Mouse (Mus musculus) midbrain, embryonic 13.5 days (tissue): Measurements from ENCODE around the gene Zfp148. TPM values are rescaled to one million over a fixed set of nuclear protein-coding genes. Genes with fewer than 3 reads are reported as not detected.

Experiments used
- ATAC-seq: fragments of 200-750 bp; cut with Nextera tagmentation; 2 replicates; pipeline ENCODE4 v1.8.0; 2017; ENCODE audit warnings: mild to moderate bottlenecking, moderate TSS enrichment, moderate library complexity
- H3K27ac ChIP-seq: fragments of 300-500 bp; sonication (generic); 2 replicates; pipeline ENCODE4 v1.5.1; 2015; ENCODE audit warnings: inconsistent platforms, mild to moderate bottlenecking, moderate library complexity
- H3K27me3 ChIP-seq: fragments of 300-500 bp; sonication (generic); 2 replicates; pipeline ENCODE4 v1.6.1; 2015; ENCODE audit warnings: mild to moderate bottlenecking, inconsistent platforms
- H3K36me3 ChIP-seq: fragments of 300-500 bp; sonication (generic); 2 replicates; pipeline ENCODE4 v1.6.1; 2015; ENCODE audit warnings: mild to moderate bottlenecking, inconsistent platforms
- H3K4me1 ChIP-seq: fragments of 300-500 bp; sonication (generic); replicated peaks from 2 replicates; pipeline ENCODE4 v1.6.1; 2015; ENCODE audit warnings: inconsistent platforms
- H3K4me2 ChIP-seq: fragments of 300-500 bp; sonication (generic); replicated peaks from 2 replicates; pipeline ENCODE4 v1.6.1; 2015; ENCODE audit warnings: moderate library complexity, mild to moderate bottlenecking, inconsistent platforms
- H3K4me3 ChIP-seq: fragments of 300-500 bp; sonication (generic); replicated peaks from 2 replicates; pipeline ENCODE4 v1.5.1; 2015; ENCODE audit warnings: mild to moderate bottlenecking, inconsistent platforms
- H3K9ac ChIP-seq: fragments of 300-500 bp; sonication (generic); replicated peaks from 2 replicates; pipeline ENCODE4 v1.6.1; 2015; ENCODE audit warnings: mild to moderate bottlenecking, inconsistent platforms
- H3K9me3 ChIP-seq: fragments of 300-500 bp; sonication (generic); 2 replicates; pipeline ENCODE4 v1.6.1; 2016; ENCODE audit warnings: mild to moderate bottlenecking, inconsistent platforms
- WGBS: fragments of 180-500 bp; shearing (Covaris S2); methylation state at CpG from one replicate; pipeline ENCODE4 v1.1.7; 2015; 5-methylcytosine and 5-hydroxymethylcytosine counted together
- polyA plus RNA-seq: library from polyadenylated mRNA; unstranded; fragments of >200 nt; fragmentation: Nextera tagmentation; extraction: Ambion mirVana; gene quantifications from 2 replicates; pipeline ENCODE4 v1.2.1, GENCODE M21; 2015

Gene Zfp148
- polyA plus RNA-seq, 1 experiment from 2014 or later: 55.8 TPM

GRCm38 (mm10) chr16:33518236-33518635 lies 137.6 kb downstream of the Zfp148 start:
- Histone ChIP-seq H3K36me3 (no peaks in the 10 kb centered on the region), H3K4me1 (peaks cover 15% of the 10 kb centered on the region), H3K9ac (no peak overlapping the region), H3K4me3 (no peak overlapping the region), H3K27ac (no peak overlapping the region), H3K4me2 (no peak overlapping the region), H3K27me3 (no peaks in the 10 kb centered on the region), H3K9me3 (no peaks in the 10 kb centered on the region)
- no peak for ATAC-seq
- 84% methylated on average over 7 of the region's 7 CpGs for WGBS

- ATAC-seq: no peak
- no peaks in the 10 kb centered on the region for H3K27me3 ChIP-seq
- no peak overlapping the region for H3K4me2 ChIP-seq
- no peaks in the 10 kb centered on the region for H3K36me3 ChIP-seq
- H3K4me1 ChIP-seq: peaks cover 21% of the 10 kb centered on the region
- H3K9ac ChIP-seq: no peak overlapping the region
- no peaks in the 10 kb centered on the region for H3K9me3 ChIP-seq
- WGBS: 81% methylated on average over 6 of the region's 6 CpGs
- no peak overlapping the region for H3K27ac ChIP-seq
- no peak overlapping the region for H3K4me3 ChIP-seq
Measured at GRCm38 (mm10) chr16:33519916-33520568, 139.4 kb downstream of the Zfp148 start.

- Histone ChIP-seq H3K36me3 (no peaks in the 10 kb centered on the region), H3K4me3 (no peak overlapping the region), H3K27ac (no peak overlapping the region), H3K27me3 (no peaks in the 10 kb centered on the region), H3K9me3 (no peaks in the 10 kb centered on the region), H3K4me2 (no peak overlapping the region), H3K4me1 (peaks cover 11% of the 10 kb centered on the region), H3K9ac (no peak overlapping the region)
- WGBS: 71% methylated on average over 4 of the region's 4 CpGs
- ATAC-seq: no peak
Measured at GRCm38 (mm10) chr16:33522516-33522915, 141.9 kb downstream of the Zfp148 start.

- Histone ChIP-seq H3K27ac (no peak overlapping the region), H3K27me3 (no peaks in the 10 kb centered on the region), H3K4me2 (no peak overlapping the region), H3K4me3 (no peak overlapping the region), H3K9me3 (peaks cover 5% of the 10 kb centered on the region; the same call in 1 of the 2 replicates), H3K4me1 (0 out of 2 replicates have a peak, but pooled peaks cover 5% of the 10 kb centered on the region), H3K9ac (no peak overlapping the region), H3K36me3 (no peaks in the 10 kb centered on the region)
- WGBS: 66% methylated on average over 10 of the region's 10 CpGs
- no peak for ATAC-seq
Measured at GRCm38 (mm10) chr16:33523571-33523970, 142.9 kb downstream of the Zfp148 start.

- Histone ChIP-seq H3K4me3 (no peak overlapping the region), H3K27me3 (no peaks in the 10 kb centered on the region), H3K9me3 (peaks cover 5% of the 10 kb centered on the region; the same call in 1 of the 2 replicates), H3K9ac (no peak overlapping the region), H3K4me1 (peaks cover 11% of the 10 kb centered on the region), H3K27ac (peak overlapping the region; percentile 53), H3K36me3 (no peaks in the 10 kb centered on the region), H3K4me2 (no peak overlapping the region)
- no peak for ATAC-seq
- WGBS: 67% methylated on average over 11 of the region's 11 CpGs
Measured at GRCm38 (mm10) chr16:33529502-33530454, 149.1 kb downstream of the Zfp148 start.

- Histone ChIP-seq H3K4me2 (no peak overlapping the region), H3K9ac (no peak overlapping the region)
Measured at GRCm38 (mm10) chr16:33531184-33531583, 150.5 kb downstream of the Zfp148 start.

GRCm38 (mm10) chr16:33536456-33536855 lies 155.8 kb downstream of the Zfp148 start:
- H3K27ac ChIP-seq: no peak overlapping the region
- no peaks in the 10 kb centered on the region for H3K36me3 ChIP-seq
- no peak overlapping the region for H3K9ac ChIP-seq
- peaks cover 3% of the 10 kb centered on the region; the same call in 1 of the 2 replicates for H3K4me1 ChIP-seq
- no peak overlapping the region for H3K4me2 ChIP-seq
- no peak for ATAC-seq
- 85% methylated on average over 8 of the region's 8 CpGs for WGBS
- no peak overlapping the region for H3K4me3 ChIP-seq
- no peaks in the 10 kb centered on the region for H3K27me3 ChIP-seq
- no peaks in the 10 kb centered on the region for H3K9me3 ChIP-seq

More at GRCm38 (mm10) chr16:33531184-33531583, 150.5 kb downstream of the Zfp148 start:
- ATAC-seq: no peak
- no peak overlapping the region for H3K27ac ChIP-seq
- peaks cover 5% of the 10 kb centered on the region; the same call in 1 of the 2 replicates for H3K9me3 ChIP-seq
- WGBS: 72% methylated on average over 8 of the region's 8 CpGs
- H3K36me3 ChIP-seq: no peaks in the 10 kb centered on the region
- H3K27me3 ChIP-seq: no peaks in the 10 kb centered on the region
- H3K4me1 ChIP-seq: peaks cover 11% of the 10 kb centered on the region
- no peak overlapping the region for H3K4me3 ChIP-seq

- 75% methylated on average over 21 of the region's 21 CpGs for WGBS
- ATAC-seq: no peak
- Histone ChIP-seq H3K4me2 (no peak overlapping the region), H3K9ac (no peak overlapping the region), H3K9me3 (no peaks in the 10 kb centered on the region), H3K27me3 (no peaks in the 10 kb centered on the region), H3K27ac (no peak overlapping the region), H3K4me3 (no peak overlapping the region), H3K36me3 (no peaks in the 10 kb centered on the region), H3K4me1 (peaks cover 3% of the 10 kb centered on the region; the same call in 1 of the 2 replicates)
Measured at GRCm38 (mm10) chr16:33537499-33538225, 157.0 kb downstream of the Zfp148 start.

- H3K9me3 ChIP-seq: no peaks in the 10 kb centered on the region
- WGBS: 94% methylated on average over 2 of the region's 2 CpGs
- no peaks in the 10 kb centered on the region for H3K36me3 ChIP-seq
- ATAC-seq: no peak
- no peak overlapping the region for H3K4me3 ChIP-seq
- no peak overlapping the region for H3K27ac ChIP-seq
- no peaks in the 10 kb centered on the region for H3K27me3 ChIP-seq
- H3K9ac ChIP-seq: no peak overlapping the region
- H3K4me1 ChIP-seq: no peaks in the 10 kb centered on the region
- no peak overlapping the region for H3K4me2 ChIP-seq
Measured at GRCm38 (mm10) chr16:33544346-33544745, 163.7 kb downstream of the Zfp148 start.

GRCm38 (mm10) chr16:33545530-33545929 lies 164.9 kb downstream of the Zfp148 start:
- Histone ChIP-seq H3K27ac (no peak overlapping the region), H3K4me1 (no peaks in the 10 kb centered on the region), H3K9ac (no peak overlapping the region), H3K9me3 (no peaks in the 10 kb centered on the region), H3K4me3 (no peak overlapping the region), H3K36me3 (no peaks in the 10 kb centered on the region), H3K4me2 (no peak overlapping the region), H3K27me3 (no peaks in the 10 kb centered on the region)
- WGBS: 86% methylated on average over 4 of the region's 4 CpGs
- ATAC-seq: no peak

- ATAC-seq: no peak
- WGBS: 68% methylated on average over 9 of the region's 9 CpGs
- Histone ChIP-seq H3K27me3 (no peaks in the 10 kb centered on the region), H3K9me3 (no peaks in the 10 kb centered on the region), H3K4me2 (no peak overlapping the region), H3K9ac (no peak overlapping the region), H3K4me1 (peaks cover 15% of the 10 kb centered on the region), H3K36me3 (no peaks in the 10 kb centered on the region), H3K27ac (no peak overlapping the region), H3K4me3 (no peak overlapping the region)
Measured at GRCm38 (mm10) chr16:33553689-33554342, 173.2 kb downstream of the Zfp148 start.
